Mouse (Mus musculus): ENCODE results near the gene Egfl8.

Egfl8 gene

GRCm38 (mm10) chr17:34578070-34578469 lies 37.7 kb downstream of the Egfl8 start:
- no peak for DNase-seq (ENCODE audit: low read depth, low spot score)

- DNase-seq (ENCODE audit: low read depth, low spot score): no peak
These were observed 39.2 kb downstream of the Egfl8 start for GRCm38 (mm10) chr17:34576577-34576976.

- DNase-seq (ENCODE audit: low read depth, low spot score): no peak
These were observed 43.4 kb downstream of the Egfl8 start for GRCm38 (mm10) chr17:34572361-34572760.

- DNase-seq (ENCODE audit: low read depth, low spot score): no peak
These were observed 43.9 kb downstream of the Egfl8 start for GRCm38 (mm10) chr17:34571875-34572274.

- DNase-seq (ENCODE audit: low read depth, low spot score): no peak
These were observed 45.9 kb downstream of the Egfl8 start for GRCm38 (mm10) chr17:34569919-34570318.

- DNase-seq (ENCODE audit: low read depth, low spot score): no peak
These were observed 47.4 kb downstream of the Egfl8 start for GRCm38 (mm10) chr17:34568421-34568820.

GRCm38 (mm10) chr17:34567311-34567710 lies 48.5 kb downstream of the Egfl8 start:
- DNase-seq (ENCODE audit: low read depth, low spot score): no peak

- no peak for DNase-seq (ENCODE audit: low read depth, low spot score)
These were observed 51.0 kb downstream of the Egfl8 start for GRCm38 (mm10) chr17:34564796-34565195.

- peak; percentile 26 for DNase-seq (ENCODE audit: low read depth, low spot score)
These were observed 51.8 kb downstream of the Egfl8 start, which contains the start of gene Notch4 for GRCm38 (mm10) chr17:34564003-34564421. Gene Notch4 (plus strand): TSS chr17:34564268.

GRCm38 (mm10) chr17:34563354-34563753 lies 52.4 kb downstream of the Egfl8 start:
- no peak for DNase-seq (ENCODE audit: low read depth, low spot score)

Measured in mesoderm, embryonic 11.5 days (tissue).